Mouse (Mus musculus) heart, postnatal 14 days (tissue): ENCODE data around the gene Olfr430. TPM values are rescaled to one million over a fixed set of nuclear protein-coding genes. Genes with fewer than 3 reads are reported as not detected.

ENCODE experiments used
- total RNA-seq, 2 experiments: library from RNA; stranded (reverse); gene quantifications; 2 replicates each; pipeline ENCODE4 v1.2.3; 2021

The Olfr430 gene
- total RNA-seq, 2 experiments from 2014 or later: not detected

Other genes starting within 250 kb of the Olfr430 start
- 1 to 10 TPM in 1 of 2 experiments, under 1 TPM in 1; 0.86 to 1.6 TPM for gene Ifi211, start 153.6 kb upstream of the Olfr430 start, total RNA-seq
- gene Mndal, start 124.1 kb upstream of the Olfr430 start, total RNA-seq: 10 to 100 TPM; 14.9 to 16.9 TPM
- gene Ifi203, start 123.9 kb upstream of the Olfr430 start, total RNA-seq: 10 to 100 TPM; 12.4 to 15.4 TPM
- not detected for gene Ifi202b, start 83.9 kb upstream of the Olfr430 start, total RNA-seq
- gene Ifi205, start 34.8 kb upstream of the Olfr430 start, total RNA-seq: 1 to 10 TPM; 1.6 to 1.9 TPM
- not detected for gene Olfr433, start 25.9 kb upstream of the Olfr430 start, total RNA-seq
- not detected for gene Olfr432, start 17.4 kb upstream of the Olfr430 start, total RNA-seq
- not detected for gene Olfr429, start 17.7 kb downstream of the Olfr430 start, total RNA-seq
- gene Olfr427, start 30.3 kb downstream of the Olfr430 start, total RNA-seq: not detected
- gene Olfr231, start 54.6 kb downstream of the Olfr430 start, total RNA-seq: not detected
- not detected for gene Olfr424, start 64.9 kb downstream of the Olfr430 start, total RNA-seq
- gene Olfr420, start 89.0 kb downstream of the Olfr430 start, total RNA-seq: not detected
- 10 to 100 TPM; 14.0 to 15.5 TPM for gene Spta1, start 106.2 kb downstream of the Olfr430 start, total RNA-seq
- not detected for gene Olfr419, start 185.5 kb downstream of the Olfr430 start, total RNA-seq